Mouse (Mus musculus): ENCODE measurements around the gene Dusp15.

Dusp15 gene

GRCm38 (mm10) chr2:152951065-152951849 lies at the start of gene Dusp15:
TSS of gene Dusp15 (minus strand) at chr2:152951698.
- DNase-seq = peak; percentile 67 to 72

- DNase-seq = no peak
These were observed 45.5 kb upstream of the Dusp15 start for GRCm38 (mm10) chr2:152997046-152997445.

- no peak for DNase-seq
These were observed 40.0 kb upstream of the Dusp15 start for GRCm38 (mm10) chr2:152991529-152991928.

- DNase-seq = no peak
These were observed 34.1 kb upstream of the Dusp15 start for GRCm38 (mm10) chr2:152985582-152985981.

GRCm38 (mm10) chr2:152976991-152977390 lies 25.5 kb upstream of the Dusp15 start:
- DNase-seq = no peak

GRCm38 (mm10) chr2:152965555-152965954 lies 14.1 kb upstream of the Dusp15 start:
- no peak for DNase-seq

GRCm38 (mm10) chr2:152962091-152962793 lies 10.7 kb upstream of the Dusp15 start, which contains the start of gene Ttll9:
TSS of gene Ttll9 (plus strand) at chr2:152962485.
- peak; percentile 82 to 85 for DNase-seq

GRCm38 (mm10) chr2:152958116-152958515 lies 6.6 kb upstream of the Dusp15 start:
- no peak for DNase-seq

GRCm38 (mm10) chr2:152951850-152952720 lies 587 bp upstream of the Dusp15 start:
- peak in 1 of 2 experiments; percentile 62 for DNase-seq

- no peak for DNase-seq
These were observed 987 bp downstream of the Dusp15 start for GRCm38 (mm10) chr2:152950358-152951064.

GRCm38 (mm10) chr2:152948438-152949020 lies 3.0 kb downstream of the Dusp15 start:
- no peak for DNase-seq

GRCm38 (mm10) chr2:152947098-152947497 lies 4.4 kb downstream of the Dusp15 start:
- DNase-seq = peak; percentile 52 to 54

- peak in 1 of 2 experiments; percentile 64 for DNase-seq
These were observed 7.5 kb downstream of the Dusp15 start for GRCm38 (mm10) chr2:152944013-152944412.

- no peak for DNase-seq
These were observed 7.9 kb downstream of the Dusp15 start for GRCm38 (mm10) chr2:152943568-152943967.

- no peak for DNase-seq
These were observed 8.5 kb downstream of the Dusp15 start for GRCm38 (mm10) chr2:152942898-152943515.

- DNase-seq = no peak
These were observed 9.7 kb downstream of the Dusp15 start for GRCm38 (mm10) chr2:152941776-152942175.

GRCm38 (mm10) chr2:152941106-152941505 lies 10.4 kb downstream of the Dusp15 start:
- DNase-seq = peak in 1 of 2 experiments; percentile 52

- DNase-seq = peak; percentile 59 to 84
These were observed 11.7 kb downstream of the Dusp15 start for GRCm38 (mm10) chr2:152939846-152940245.

GRCm38 (mm10) chr2:152933614-152934013 lies 17.9 kb downstream of the Dusp15 start:
- DNase-seq = peak; percentile 65 to 80

GRCm38 (mm10) chr2:152933048-152933447 lies 18.4 kb downstream of the Dusp15 start, which contains the start of gene Foxs1:
TSS of gene Foxs1 (minus strand) at chr2:152933208.
- DNase-seq = no peak

GRCm38 (mm10) chr2:152931456-152932160 lies 19.9 kb downstream of the Dusp15 start:
- DNase-seq = no peak

All from cerebellum, postnatal 14 days (tissue).